Mouse (Mus musculus) MEL-GATA-1-ER (cell line): ENCODE results near the gene Gpx2.

Source experiments
- DNase-seq: peaks from one replicate; pipeline ENCODE4 v3.0.0-alpha.2; 2012; ENCODE audit warnings: low read depth; ENCODE audit errors: extremely low read depth

Gene Gpx2

GRCm38 (mm10) chr12:76795350-76795749 lies at the start of gene Gpx2:
TSS of gene Gpx2 (minus strand) at chr12:76795554.
- DNase-seq: no peak

- DNase-seq: no peak
Observed at GRCm38 (mm10) chr12:76844346-76845061, 49.1 kb upstream of the Gpx2 start.

- DNase-seq: no peak
Observed at GRCm38 (mm10) chr12:76840081-76840480, 44.7 kb upstream of the Gpx2 start.

- no peak for DNase-seq
Observed at GRCm38 (mm10) chr12:76839298-76839697, 43.9 kb upstream of the Gpx2 start.

- DNase-seq: no peak
Observed at GRCm38 (mm10) chr12:76837844-76838650, 42.7 kb upstream of the Gpx2 start.

- peak; percentile 95 for DNase-seq
Observed at GRCm38 (mm10) chr12:76837101-76837843, 41.9 kb upstream of the Gpx2 start.

GRCm38 (mm10) chr12:76832704-76833103 lies 37.4 kb upstream of the Gpx2 start:
- peak; percentile 49 for DNase-seq

GRCm38 (mm10) chr12:76825283-76825682 lies 29.9 kb upstream of the Gpx2 start:
- DNase-seq: no peak

GRCm38 (mm10) chr12:76822651-76823041 lies 27.3 kb upstream of the Gpx2 start, which contains the start of gene Rab15:
TSS of gene Rab15 (minus strand) at chr12:76822908.
- no peak for DNase-seq

GRCm38 (mm10) chr12:76822002-76822650 lies 26.8 kb upstream of the Gpx2 start:
- no peak for DNase-seq

GRCm38 (mm10) chr12:76820615-76821014 lies 25.3 kb upstream of the Gpx2 start:
- DNase-seq: no peak

- DNase-seq: no peak
Observed at GRCm38 (mm10) chr12:76819816-76820215, 24.5 kb upstream of the Gpx2 start.

GRCm38 (mm10) chr12:76818908-76819307 lies 23.6 kb upstream of the Gpx2 start:
- DNase-seq: no peak

GRCm38 (mm10) chr12:76818120-76818519 lies 22.8 kb upstream of the Gpx2 start:
- no peak for DNase-seq

- no peak for DNase-seq
Observed at GRCm38 (mm10) chr12:76817176-76817575, 21.8 kb upstream of the Gpx2 start.

- no peak for DNase-seq
Observed at GRCm38 (mm10) chr12:76816720-76817119, 21.4 kb upstream of the Gpx2 start.

- DNase-seq: no peak
Observed at GRCm38 (mm10) chr12:76814120-76814519, 18.8 kb upstream of the Gpx2 start.

GRCm38 (mm10) chr12:76813543-76813942 lies 18.2 kb upstream of the Gpx2 start:
- no peak for DNase-seq

GRCm38 (mm10) chr12:76811006-76811405 lies 15.7 kb upstream of the Gpx2 start:
- DNase-seq: no peak

- DNase-seq: no peak
Observed at GRCm38 (mm10) chr12:76810491-76810890, 15.1 kb upstream of the Gpx2 start.

- no peak for DNase-seq
Observed at GRCm38 (mm10) chr12:76807796-76808195, 12.4 kb upstream of the Gpx2 start.
